Mouse (Mus musculus) R1 (cell line): ENCODE data around the gene Tenm2.

ENCODE experiments used
- DNase-seq: peaks from one replicate; pipeline ENCODE4 v3.0.0-alpha.2; 2018; ENCODE audit warnings: low read depth, low spot score

Tenm2 gene

DNA sequence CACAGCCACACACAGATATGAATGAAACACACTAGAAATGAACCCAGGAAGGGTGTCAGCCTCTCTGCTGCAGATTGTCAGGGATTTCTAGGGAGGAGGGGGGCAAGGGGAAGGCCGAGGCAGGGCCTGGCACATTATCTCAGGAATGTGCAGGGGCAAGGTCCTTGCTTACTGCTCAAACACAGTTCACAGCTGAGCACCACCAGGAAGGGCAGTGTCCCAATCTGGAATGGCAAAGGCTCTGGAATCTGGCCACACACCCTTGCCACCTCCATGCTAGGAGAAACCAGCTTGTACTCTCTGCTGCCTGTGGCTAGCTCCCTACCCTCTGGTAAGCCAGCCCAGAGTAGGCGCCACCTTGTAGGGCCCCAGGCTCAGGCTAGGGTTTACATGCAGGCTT lies 1272.2 kb downstream of the Tenm2 start:
- DNase-seq = no peak

DNA sequence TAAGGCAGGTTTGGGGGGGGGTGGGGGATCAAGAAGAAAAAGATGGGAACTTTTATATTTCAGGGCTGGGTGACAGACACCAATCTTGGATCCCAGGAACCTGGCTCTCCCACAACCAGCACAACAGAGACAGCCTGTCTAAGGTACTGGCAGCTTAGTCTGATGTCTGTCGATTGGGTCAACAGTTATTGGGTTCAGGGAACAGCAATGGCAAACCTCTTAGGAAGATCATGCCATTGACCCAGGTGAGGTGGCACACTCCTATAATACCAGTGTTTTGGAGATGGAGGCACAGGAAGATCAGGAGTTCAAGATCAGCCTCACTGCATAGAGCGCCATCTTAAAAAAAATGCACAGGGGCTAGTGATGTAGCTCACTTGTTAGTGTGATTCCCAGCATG lies 1273.3 kb downstream of the Tenm2 start:
- no peak for DNase-seq

DNA sequence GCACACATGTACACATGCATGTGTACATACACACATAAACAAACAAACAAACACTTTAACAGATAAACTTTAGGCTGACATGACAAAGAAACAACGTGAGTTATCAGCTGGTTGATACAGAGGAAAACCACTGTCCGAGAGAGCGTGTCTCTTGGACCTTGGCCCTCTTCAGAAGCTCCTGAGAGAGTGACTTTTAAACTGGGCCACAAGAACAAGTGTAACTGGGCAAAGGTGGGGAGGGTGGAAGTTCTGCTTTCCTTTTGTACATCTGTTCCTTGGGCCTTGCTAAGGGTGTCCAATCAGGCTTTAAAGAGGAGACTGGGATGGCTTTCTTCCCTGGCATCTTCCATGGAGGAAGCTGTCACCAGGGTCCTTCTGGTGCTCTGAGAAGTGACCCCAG lies 1276.5 kb downstream of the Tenm2 start:
- DNase-seq = no peak
